Mouse (Mus musculus) neural tube, embryonic 14.5 days (tissue): ENCODE results near the gene Dpp3. TPM values are rescaled to one million over a fixed set of nuclear protein-coding genes. Genes with fewer than 3 reads are reported as not detected.

Experiments used
- ATAC-seq: fragments of 200-750 bp; cut with Nextera tagmentation; 2 replicates; pipeline ENCODE4 v1.8.0; 2017; ENCODE audit warnings: low read depth, mild to moderate bottlenecking, moderate TSS enrichment, moderate library complexity
- H3K27ac ChIP-seq: fragments of 300-500 bp; sonication (generic); 2 replicates; pipeline ENCODE4 v1.5.1; 2014; ENCODE audit warnings: low read depth, mild to moderate bottlenecking, control low read depth, low read length, moderate library complexity, mixed read lengths
- H3K27me3 ChIP-seq: fragments of 300-500 bp; sonication (generic); 2 replicates; pipeline ENCODE4 v1.6.1; 2014; ENCODE audit warnings: low read length; ENCODE audit not compliant: control insufficient read depth, insufficient read depth
- H3K36me3 ChIP-seq: fragments of 300-500 bp; sonication (generic); 2 replicates; pipeline ENCODE4 v1.6.1; 2014; ENCODE audit warnings: low read length, mixed read lengths; ENCODE audit not compliant: control insufficient read depth, insufficient read depth
- H3K4me1 ChIP-seq: fragments of 300-500 bp; sonication (generic); 2 replicates; pipeline ENCODE4 v1.6.1; 2014; ENCODE audit warnings: low read length; ENCODE audit not compliant: control insufficient read depth, insufficient read depth
- H3K4me2 ChIP-seq: fragments of 300-500 bp; sonication (generic); 2 replicates; pipeline ENCODE4 v1.6.1; 2014; ENCODE audit warnings: mild to moderate bottlenecking, low read depth, low read length, control low read depth
- H3K4me3 ChIP-seq: fragments of 300-500 bp; sonication (generic); 2 replicates; pipeline ENCODE4 v1.5.1; 2014; ENCODE audit warnings: low read depth, low read length, control low read depth, mixed read lengths
- H3K9ac ChIP-seq: fragments of 300-500 bp; sonication (generic); replicated peaks from 2 replicates; pipeline ENCODE4 v1.6.1; 2014; ENCODE audit warnings: low read depth, mild to moderate bottlenecking, control low read depth, low read length, mixed read lengths
- H3K9me3 ChIP-seq: fragments of 300-500 bp; sonication (generic); 2 replicates; pipeline ENCODE4 v1.6.1; 2016; ENCODE audit warnings: low read length; ENCODE audit not compliant: control insufficient read depth
- WGBS: fragments of 180-500 bp; shearing (Covaris S2); extraction: QIAGEN DNeasy Blood & Tissue Kit; methylation state at CpG from one replicate; pipeline ENCODE4 v1.1.7; 2014; 5-methylcytosine and 5-hydroxymethylcytosine counted together
- polyA plus RNA-seq: library from polyadenylated mRNA; unstranded; fragments of >200 nt; fragmentation: Nextera tagmentation; extraction: Ambion mirVana; gene quantifications from 2 replicates; pipeline ENCODE4 v1.2.1, GENCODE M21; 2014

Gene Dpp3
- polyA plus RNA-seq, 1 experiment from 2014 or later: 75.9 TPM

- ATAC-seq: peak; percentile 72
- H3K36me3 ChIP-seq: peaks cover 21% of the 10 kb centered on the region
- H3K4me1 ChIP-seq: peaks cover 6% of the 10 kb centered on the region; the same call in 1 of the 2 replicates
- H3K27ac ChIP-seq: peak within 1 kb of the TSS; percentile 69
- H3K4me2 ChIP-seq: peak within 1 kb of the TSS; percentile 71
- no peaks in the 10 kb centered on the region for H3K9me3 ChIP-seq
- no peaks in the 10 kb centered on the region for H3K27me3 ChIP-seq
- H3K4me3 ChIP-seq: peak within 1 kb of the TSS; percentile 55
- WGBS: 9% methylated on average over 31 of the region's 31 CpGs
- peak within 1 kb of the TSS; percentile 61 for H3K9ac ChIP-seq
Observed at GRCm38 (mm10) chr19:4905979-4906794, 21.9 kb downstream of the Dpp3 start, which contains the start of gene Bbs1. Gene Bbs1 (minus strand): TSS chr19:4906628.

GRCm38 (mm10) chr19:4899888-4900287 is 28.2 kb downstream of the Dpp3 start:
- WGBS: 84% methylated on average over 3 of the region's 3 CpGs
- Histone ChIP-seq H3K9me3 (no peaks in the 10 kb centered on the region), H3K4me3 (no peak overlapping the region), H3K4me2 (no peak overlapping the region), H3K9ac (no peak overlapping the region), H3K27ac (no peak overlapping the region), H3K27me3 (no peaks in the 10 kb centered on the region), H3K4me1 (no peaks in the 10 kb centered on the region), H3K36me3 (peaks cover 9% of the 10 kb centered on the region)
- no peak for ATAC-seq

- H3K36me3 ChIP-seq: peaks cover 13% of the 10 kb centered on the region
Observed at GRCm38 (mm10) chr19:4898972-4899371, 29.1 kb downstream of the Dpp3 start.

GRCm38 (mm10) chr19:4896780-4897520 is 31.1 kb downstream of the Dpp3 start:
- Histone ChIP-seq H3K27me3 (no peaks in the 10 kb centered on the region), H3K9me3 (no peaks in the 10 kb centered on the region), H3K4me2 (no peak overlapping the region), H3K4me3 (no peak overlapping the region), H3K36me3 (peaks cover 15% of the 10 kb centered on the region), H3K9ac (no peak overlapping the region), H3K27ac (no peak overlapping the region), H3K4me1 (no peaks in the 10 kb centered on the region)
- no peak for ATAC-seq
- whole genome bisulfite sequencing: 55% methylated on average over 21 of the region's 21 CpGs

More at GRCm38 (mm10) chr19:4898972-4899371, 29.1 kb downstream of the Dpp3 start:
- H3K27ac ChIP-seq: no peak overlapping the region
- no peak overlapping the region for H3K4me2 ChIP-seq
- H3K9ac ChIP-seq: no peak overlapping the region
- H3K27me3 ChIP-seq: no peaks in the 10 kb centered on the region
- no peaks in the 10 kb centered on the region for H3K4me1 ChIP-seq
- no peak for ATAC-seq
- no peak overlapping the region for H3K4me3 ChIP-seq
- H3K9me3 ChIP-seq: no peaks in the 10 kb centered on the region
- WGBS: 85% methylated on average over 9 of the region's 9 CpGs

GRCm38 (mm10) chr19:4891798-4892197 is 36.3 kb downstream of the Dpp3 start:
- WGBS: 92% methylated on average over 3 of the region's 3 CpGs
- ATAC-seq: no peak
- H3K36me3 ChIP-seq: peaks cover 35% of the 10 kb centered on the region
- H3K27me3 ChIP-seq: no peaks in the 10 kb centered on the region
- no peaks in the 10 kb centered on the region for H3K4me1 ChIP-seq
- no peak overlapping the region for H3K27ac ChIP-seq
- H3K4me2 ChIP-seq: no peak overlapping the region
- no peak overlapping the region for H3K9ac ChIP-seq
- H3K9me3 ChIP-seq: no peaks in the 10 kb centered on the region
- no peak overlapping the region for H3K4me3 ChIP-seq

GRCm38 (mm10) chr19:4889791-4890190 is 38.3 kb downstream of the Dpp3 start:
- Histone ChIP-seq H3K9me3 (no peaks in the 10 kb centered on the region), H3K4me1 (no peaks in the 10 kb centered on the region), H3K4me3 (no peak overlapping the region), H3K27me3 (no peaks in the 10 kb centered on the region), H3K4me2 (no peak overlapping the region), H3K9ac (no peak overlapping the region), H3K36me3 (peaks cover 35% of the 10 kb centered on the region), H3K27ac (no peak overlapping the region)
- no peak for ATAC-seq
- WGBS: 87% methylated on average over 10 of the region's 10 CpGs

GRCm38 (mm10) chr19:4883961-4884360 is 44.1 kb downstream of the Dpp3 start:
- no peak overlapping the region for H3K4me2 ChIP-seq
- no peak overlapping the region for H3K4me3 ChIP-seq
- peaks cover 6% of the 10 kb centered on the region; the same call in 1 of the 2 replicates for H3K4me1 ChIP-seq
- no peaks in the 10 kb centered on the region for H3K27me3 ChIP-seq
- no peaks in the 10 kb centered on the region for H3K9me3 ChIP-seq
- H3K9ac ChIP-seq: no peak overlapping the region
- no peak for ATAC-seq
- WGBS: 97% methylated on average over 4 of the region's 4 CpGs
- peaks cover 3% of the 10 kb centered on the region; the same call in 1 of the 2 replicates for H3K36me3 ChIP-seq
- H3K27ac ChIP-seq: no peak overlapping the region

- Histone ChIP-seq H3K4me1 (peaks cover 11% of the 10 kb centered on the region; the same call in 1 of the 2 replicates), H3K9me3 (no peaks in the 10 kb centered on the region), H3K27me3 (no peaks in the 10 kb centered on the region), H3K4me3 (peak overlapping the region; percentile 54), H3K4me2 (peak overlapping the region; percentile 86), H3K27ac (no peak overlapping the region; the same call in 1 of the 2 replicates), H3K36me3 (no peaks in the 10 kb centered on the region), H3K9ac (peak overlapping the region; percentile 67)
- no peak for ATAC-seq
- WGBS: 74% methylated on average over 10 of the region's 10 CpGs
Observed at GRCm38 (mm10) chr19:4879324-4879703, 48.8 kb downstream of the Dpp3 start.
